Mouse (Mus musculus): Measurements from ENCODE around the gene Gm7879. TPM values are rescaled to one million over a fixed set of nuclear protein-coding genes. Genes with fewer than 3 reads are reported as not detected.

The Gm7879 gene
- polyA plus RNA-seq, 1 experiment from 2014 or later = 0.72 TPM

DNA sequence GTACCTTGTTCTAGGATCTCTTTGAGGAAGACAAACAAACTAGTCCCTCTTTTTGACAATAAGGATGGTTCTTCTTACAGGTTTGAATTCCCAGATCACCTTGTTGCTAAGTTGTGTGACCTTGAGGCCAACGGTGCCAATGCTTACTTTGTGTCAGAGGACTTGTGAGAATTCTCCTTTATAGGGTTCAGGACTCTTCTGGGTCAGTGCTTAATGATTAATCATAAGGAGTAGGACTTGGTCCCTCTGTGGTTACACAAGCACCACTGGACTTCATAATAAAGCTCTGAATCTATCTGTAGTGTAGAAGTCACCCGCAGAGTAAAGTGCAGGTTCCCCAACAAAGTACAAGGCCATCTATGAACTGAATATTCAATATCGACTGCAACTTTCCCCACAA lies 8.3 kb upstream of the Gm7879 start:
- H3K4me3 ChIP-seq (replicated peaks) = no peak overlapping the region
- H3K27me3 ChIP-seq (replicated peaks) = no peaks in the 10 kb centered on the region
- no peak overlapping the region for H3K9ac ChIP-seq (replicated peaks)
- no peak overlapping the region for H3K27ac ChIP-seq (replicated peaks)
- 92% methylated on average over 3 of the region's 3 CpGs for WGBS
- no peak for ATAC-seq (ENCODE audit: low FRiP score)
- no peaks in the 10 kb centered on the region for H3K36me3 ChIP-seq
- H3K4me2 ChIP-seq = no peak overlapping the region
- no peaks in the 10 kb centered on the region for H3K4me1 ChIP-seq
- H3K9me3 ChIP-seq (replicated peaks) = no peaks in the 10 kb centered on the region

DNA sequence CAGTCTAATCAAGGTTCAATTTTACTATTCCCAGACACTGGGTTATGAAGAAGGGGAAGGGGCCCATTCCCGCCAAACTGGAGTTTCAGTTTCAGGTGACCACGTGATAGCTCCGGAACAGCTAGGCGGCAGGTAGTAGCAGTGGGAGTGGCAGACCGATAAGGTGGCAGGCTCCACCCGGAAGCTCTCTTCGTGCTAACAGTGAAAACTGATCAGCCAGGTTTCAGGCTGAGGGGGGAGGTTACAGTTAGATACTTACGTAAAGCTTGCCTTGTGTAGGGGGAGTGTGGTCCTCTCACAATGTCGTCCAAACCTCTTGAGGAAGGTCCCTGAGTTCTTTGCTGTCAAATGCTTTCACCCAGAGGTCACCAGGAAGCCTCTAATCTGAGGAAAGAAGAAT lies 3.7 kb upstream of the Gm7879 start:
- H3K4me2 ChIP-seq = no peak overlapping the region
- no peaks in the 10 kb centered on the region for H3K9me3 ChIP-seq (replicated peaks)
- no peak overlapping the region for H3K27ac ChIP-seq (replicated peaks)
- 70% methylated on average over 9 of the region's 9 CpGs for WGBS
- no peaks in the 10 kb centered on the region for H3K4me1 ChIP-seq
- H3K9ac ChIP-seq (replicated peaks) = no peak overlapping the region
- no peaks in the 10 kb centered on the region for H3K36me3 ChIP-seq
- H3K4me3 ChIP-seq (replicated peaks) = no peak overlapping the region
- no peak for ATAC-seq (ENCODE audit: low FRiP score)
- H3K27me3 ChIP-seq (replicated peaks) = no peaks in the 10 kb centered on the region

DNA sequence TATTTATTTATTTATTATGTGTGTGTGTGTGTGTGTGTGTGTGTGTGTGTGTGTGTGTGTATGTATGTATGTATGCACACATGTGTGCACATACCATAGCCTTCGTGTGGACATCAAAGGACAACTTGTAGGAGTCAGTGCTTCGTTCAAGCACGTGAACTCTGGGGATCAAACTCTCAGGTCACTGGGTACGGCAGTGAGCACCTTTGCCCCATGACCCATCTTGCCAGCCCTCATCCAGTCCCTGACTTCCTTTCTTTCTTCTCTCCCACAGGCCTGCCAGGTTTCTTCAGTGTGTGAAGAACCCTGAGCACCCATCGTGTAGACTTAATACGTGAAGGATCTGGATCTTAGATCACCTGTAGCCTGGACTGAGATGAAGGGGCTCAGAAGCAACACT lies 2.9 kb upstream of the Gm7879 start:
- 94% methylated on average over 6 of the region's 6 CpGs for WGBS
- Histone ChIP-seq H3K4me2 (no peak overlapping the region), H3K27me3 (replicated peaks) (no peaks in the 10 kb centered on the region), H3K9ac (replicated peaks) (no peak overlapping the region), H3K9me3 (replicated peaks) (no peaks in the 10 kb centered on the region), H3K4me1 (no peaks in the 10 kb centered on the region), H3K4me3 (replicated peaks) (no peak overlapping the region), H3K27ac (replicated peaks) (no peak overlapping the region), H3K36me3 (no peaks in the 10 kb centered on the region)
- ATAC-seq (ENCODE audit: low FRiP score) = no peak

DNA sequence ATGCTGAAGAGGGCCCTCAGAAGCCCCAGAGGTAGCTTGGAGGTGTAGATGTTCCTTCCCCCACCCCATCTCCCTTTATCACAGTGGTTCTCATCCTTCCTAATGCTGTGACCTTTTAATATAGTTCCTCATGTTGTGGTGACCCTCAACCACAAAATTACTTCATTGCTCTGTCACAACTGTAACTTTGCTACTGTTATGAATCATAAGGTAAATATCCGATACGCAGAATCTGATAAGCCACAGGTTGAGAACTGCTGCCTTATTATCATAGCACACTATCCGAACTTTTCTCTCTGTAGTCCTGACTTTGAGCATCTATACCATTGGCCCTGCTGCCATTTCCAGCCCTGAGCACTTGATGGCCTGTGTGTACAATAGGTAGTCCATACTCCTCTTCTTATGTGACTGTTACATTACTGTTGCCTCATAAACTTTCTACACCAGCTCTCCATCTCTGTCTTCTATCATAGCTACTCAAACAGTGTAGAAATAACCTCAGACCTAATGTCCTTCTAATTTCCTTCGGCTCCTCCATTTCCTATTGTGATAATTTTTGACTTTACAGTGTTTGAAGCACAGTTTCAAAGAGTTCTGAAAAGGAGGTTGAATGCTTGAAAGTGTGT lies 2.4 kb downstream of the Gm7879 start:
- Histone ChIP-seq H3K4me1 (no peaks in the 10 kb centered on the region), H3K9ac (replicated peaks) (no peak overlapping the region), H3K9me3 (replicated peaks) (no peaks in the 10 kb centered on the region), H3K36me3 (no peaks in the 10 kb centered on the region), H3K27ac (replicated peaks) (no peak overlapping the region), H3K4me2 (no peak overlapping the region), H3K27me3 (replicated peaks) (no peaks in the 10 kb centered on the region), H3K4me3 (replicated peaks) (no peak overlapping the region)
- WGBS = 96% methylated on average over 4 of the region's 4 CpGs
- no peak for ATAC-seq (ENCODE audit: low FRiP score)

DNA sequence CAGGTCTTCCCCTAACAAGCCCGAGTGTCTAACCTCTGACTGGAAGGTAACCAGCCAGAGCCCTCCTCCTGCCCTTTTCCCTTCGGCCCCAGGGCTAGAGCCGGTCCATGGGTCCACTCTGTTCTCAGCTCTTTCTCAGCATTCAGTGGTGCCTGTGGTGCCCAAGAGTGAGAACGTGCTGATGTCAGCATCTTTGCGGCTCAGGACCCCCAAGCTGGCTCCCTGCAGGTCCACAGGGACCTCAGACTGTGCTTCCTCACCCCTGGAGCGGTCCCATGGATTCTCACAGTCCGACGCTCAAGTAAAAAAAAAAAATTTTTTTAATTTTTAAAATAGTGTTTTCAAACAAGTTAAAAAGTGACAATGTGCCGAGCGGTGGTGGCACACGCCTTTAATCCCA lies 8.9 kb downstream of the Gm7879 start:
- 90% methylated on average over 11 of the region's 11 CpGs for WGBS
- Histone ChIP-seq H3K4me3 (replicated peaks) (no peak overlapping the region), H3K4me1 (no peaks in the 10 kb centered on the region), H3K27me3 (replicated peaks) (no peaks in the 10 kb centered on the region), H3K4me2 (no peak overlapping the region), H3K27ac (replicated peaks) (no peak overlapping the region), H3K9ac (replicated peaks) (no peak overlapping the region), H3K9me3 (replicated peaks) (no peaks in the 10 kb centered on the region), H3K36me3 (no peaks in the 10 kb centered on the region)
- ATAC-seq (ENCODE audit: low FRiP score) = no peak

DNA sequence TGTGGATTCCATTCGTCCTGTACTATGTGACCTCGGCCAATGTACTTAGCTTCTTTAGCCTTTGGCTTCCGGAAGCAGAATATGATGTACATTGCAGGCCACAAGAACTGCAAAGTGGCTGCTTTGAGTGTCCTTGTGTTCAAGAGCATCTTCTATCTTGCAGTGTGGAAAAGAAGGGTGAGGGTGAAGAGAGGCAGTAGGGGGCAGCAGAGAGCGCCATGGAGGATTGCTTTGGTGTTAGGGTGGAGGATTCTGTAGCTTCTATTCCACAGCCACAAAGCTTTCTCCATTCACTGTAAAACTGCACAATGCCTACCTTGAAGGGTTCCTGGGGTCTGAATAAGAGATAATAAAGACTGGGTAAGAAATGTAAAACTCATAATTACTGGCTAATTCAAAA lies 11.0 kb downstream of the Gm7879 start:
- no peak overlapping the region for H3K9ac ChIP-seq (replicated peaks)
- H3K36me3 ChIP-seq = no peaks in the 10 kb centered on the region
- 37% methylated on average over 4 of the region's 4 CpGs for WGBS

DNA sequence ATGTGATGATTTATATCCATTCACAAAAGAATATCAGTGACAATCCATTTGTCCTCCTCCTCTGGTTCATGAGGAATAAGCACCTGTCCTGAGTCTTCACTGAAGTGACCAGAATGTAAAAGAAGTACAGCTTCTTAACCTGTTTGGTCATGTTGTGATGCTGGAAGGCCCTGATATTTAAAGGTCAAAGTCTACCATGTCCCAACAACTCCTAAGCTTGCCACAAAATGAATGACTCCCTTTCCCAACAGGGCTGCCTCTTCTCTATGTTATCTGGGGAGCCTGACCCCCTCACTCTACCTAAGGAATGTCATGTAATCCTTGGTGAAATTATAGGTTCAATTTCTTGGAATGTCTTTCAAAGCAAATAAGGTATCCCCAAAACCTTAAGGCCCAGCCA lies 14.8 kb downstream of the Gm7879 start:
- Histone ChIP-seq H3K4me3 (replicated peaks) (no peak overlapping the region), H3K9me3 (replicated peaks) (no peaks in the 10 kb centered on the region), H3K27me3 (replicated peaks) (no peaks in the 10 kb centered on the region), H3K36me3 (no peaks in the 10 kb centered on the region), H3K4me1 (no peaks in the 10 kb centered on the region), H3K27ac (replicated peaks) (no peak overlapping the region), H3K4me2 (no peak overlapping the region), H3K9ac (replicated peaks) (no peak overlapping the region)
- ATAC-seq (ENCODE audit: low FRiP score) = no peak

More for the DNA sequence above, 11.0 kb downstream of the Gm7879 start:
- no peaks in the 10 kb centered on the region for H3K9me3 ChIP-seq (replicated peaks)
- H3K4me2 ChIP-seq = no peak overlapping the region
- no peak for ATAC-seq (ENCODE audit: low FRiP score)
- H3K4me3 ChIP-seq (replicated peaks) = no peak overlapping the region
- H3K27ac ChIP-seq (replicated peaks) = no peak overlapping the region
- H3K4me1 ChIP-seq = no peaks in the 10 kb centered on the region
- H3K27me3 ChIP-seq (replicated peaks) = no peaks in the 10 kb centered on the region

DNA sequence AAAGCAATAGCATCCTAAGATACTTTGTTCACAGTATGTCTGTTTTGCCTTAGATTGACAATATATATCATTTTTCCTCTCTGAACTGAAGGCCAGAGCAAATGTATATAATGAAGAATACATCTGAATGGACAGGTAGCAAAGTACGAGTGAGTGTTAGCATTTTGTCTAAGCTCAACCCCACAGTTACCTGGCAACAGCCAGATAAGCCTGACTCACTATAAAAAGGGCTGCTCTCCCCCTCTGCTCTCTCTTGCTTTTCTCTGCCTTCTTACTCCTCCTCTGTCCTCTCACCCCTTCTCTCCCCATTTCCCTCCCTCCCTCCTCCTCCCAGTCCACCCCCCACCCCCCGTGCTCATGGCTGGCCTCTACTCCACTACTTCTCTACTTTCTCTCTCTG lies 20.3 kb downstream of the Gm7879 start:
- no peak overlapping the region for H3K4me3 ChIP-seq (replicated peaks)
- ATAC-seq (ENCODE audit: low FRiP score) = no peak
- 61% methylated on average over 2 of the region's 2 CpGs for WGBS

DNA sequence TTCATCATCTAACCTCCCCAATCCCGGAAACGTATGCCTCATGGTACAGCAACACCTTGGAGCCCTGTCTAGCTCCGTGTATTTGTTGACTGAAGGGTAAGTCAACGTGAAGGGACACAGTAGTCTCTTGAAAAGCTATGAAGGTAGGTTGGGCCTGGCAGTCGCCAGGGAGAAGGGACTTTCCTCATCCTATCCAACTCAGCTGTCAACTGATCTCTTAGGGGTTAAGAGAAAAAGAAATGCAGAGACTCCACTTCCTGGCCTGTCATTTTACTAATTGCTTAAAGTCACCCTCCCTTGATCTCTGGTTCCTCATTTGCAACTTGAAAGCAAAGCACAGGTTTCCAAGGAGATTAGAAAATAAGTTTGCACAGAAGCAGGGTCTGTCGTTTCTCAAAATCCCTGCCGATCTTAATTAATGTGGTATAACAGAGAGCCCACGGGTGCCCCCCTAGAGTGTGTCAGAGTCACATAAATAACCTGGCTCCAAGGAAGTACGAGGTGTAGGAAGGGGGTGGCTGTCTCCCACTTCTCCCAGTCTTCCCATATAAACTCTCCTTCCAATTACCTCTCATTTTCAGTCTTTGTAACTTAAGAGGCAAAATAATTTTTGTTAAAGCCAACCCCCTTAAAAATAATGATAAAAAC lies 34.5 kb downstream of the Gm7879 start:
- ATAC-seq (ENCODE audit: low FRiP score) = no peak
- WGBS = 33% methylated on average over 9 of the region's 9 CpGs
- no peaks in the 10 kb centered on the region for H3K9me3 ChIP-seq (replicated peaks)
- H3K4me3 ChIP-seq (replicated peaks) = peak overlapping the region; percentile 38
- no peaks in the 10 kb centered on the region for H3K36me3 ChIP-seq
- H3K27ac ChIP-seq (replicated peaks) = no peak overlapping the region
- peak overlapping the region; percentile 82 for H3K4me2 ChIP-seq
- peaks cover 17% of the 10 kb centered on the region for H3K4me1 ChIP-seq
- no peaks in the 10 kb centered on the region for H3K27me3 ChIP-seq (replicated peaks)
- H3K9ac ChIP-seq (replicated peaks) = no peak overlapping the region

More for the DNA sequence above, 20.3 kb downstream of the Gm7879 start:
- Histone ChIP-seq H3K9me3 (replicated peaks) (no peaks in the 10 kb centered on the region), H3K9ac (replicated peaks) (no peak overlapping the region), H3K27ac (replicated peaks) (no peak overlapping the region), H3K4me2 (no peak overlapping the region), H3K27me3 (replicated peaks) (no peaks in the 10 kb centered on the region), H3K36me3 (no peaks in the 10 kb centered on the region), H3K4me1 (no peaks in the 10 kb centered on the region)

DNA sequence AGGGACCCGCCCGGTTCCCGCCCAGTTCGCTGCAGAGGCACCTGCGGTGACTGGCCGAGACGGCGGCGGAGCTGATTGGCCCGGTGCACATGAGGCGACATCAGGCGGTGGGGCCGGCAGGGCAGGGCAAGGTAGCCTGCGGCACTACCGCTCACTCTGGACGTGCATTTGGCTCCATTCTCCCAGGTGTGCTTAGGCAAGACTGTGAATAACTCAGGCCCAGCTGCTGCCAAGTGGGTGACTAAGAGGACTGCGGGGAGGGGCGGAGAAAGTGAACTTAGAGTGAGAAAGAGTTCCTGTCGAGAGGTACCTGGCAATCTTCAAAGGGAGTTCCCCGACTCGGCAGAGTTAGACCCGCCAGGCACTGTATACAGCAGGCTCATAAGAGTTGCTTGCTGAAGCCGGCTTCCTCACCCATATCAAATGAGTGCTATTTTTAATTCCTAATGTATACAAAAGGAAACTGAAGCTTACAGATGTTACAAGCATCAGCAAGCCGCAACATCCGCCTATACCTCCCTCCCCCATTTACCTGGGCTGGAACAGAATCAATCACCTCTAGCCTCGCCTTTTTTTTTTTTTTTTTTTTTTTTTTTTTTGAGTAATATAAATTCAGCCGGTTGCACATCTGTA lies 35.3 kb downstream of the Gm7879 start:
- H3K4me2 ChIP-seq = peak overlapping the region; percentile 82
- no peaks in the 10 kb centered on the region for H3K36me3 ChIP-seq
- no peaks in the 10 kb centered on the region for H3K9me3 ChIP-seq (replicated peaks)
- peaks cover 17% of the 10 kb centered on the region for H3K4me1 ChIP-seq
- no peaks in the 10 kb centered on the region for H3K27me3 ChIP-seq (replicated peaks)
- no peak overlapping the region for H3K27ac ChIP-seq (replicated peaks)
- peak overlapping the region; percentile 38 for H3K4me3 ChIP-seq (replicated peaks)
- peak; percentile 84 for ATAC-seq (ENCODE audit: low FRiP score)
- H3K9ac ChIP-seq (replicated peaks) = no peak overlapping the region
- 3% methylated on average over 27 of the region's 27 CpGs for WGBS

DNA sequence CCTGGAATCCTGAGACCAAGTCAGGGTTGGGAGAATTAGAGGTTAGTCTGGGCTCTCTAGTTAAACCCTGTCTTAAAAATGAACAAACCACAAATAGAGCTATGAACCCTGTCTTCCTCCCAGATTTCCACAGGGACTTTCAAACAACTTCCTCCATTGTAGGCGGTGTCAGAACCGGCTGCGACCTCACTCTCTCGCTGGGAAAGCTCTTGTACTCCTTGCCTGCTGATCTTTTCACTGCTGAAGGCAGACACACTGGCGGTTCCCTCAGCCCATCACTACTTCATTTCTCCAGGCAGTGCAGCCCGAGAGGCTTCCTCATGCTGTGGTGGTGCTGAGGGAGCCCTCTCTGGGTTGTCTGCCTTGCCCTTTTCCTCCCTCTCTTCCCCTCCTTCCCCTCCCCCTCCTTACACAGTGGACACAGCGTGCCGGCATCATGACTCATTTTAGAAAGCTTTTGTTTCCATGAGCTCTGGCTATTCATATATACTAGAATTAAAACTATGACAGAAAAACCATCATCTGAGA lies 35.9 kb downstream of the Gm7879 start:
- ATAC-seq (ENCODE audit: low FRiP score) = peak; percentile 40; the same call in 1 of the 2 replicates
- no peak overlapping the region for H3K9ac ChIP-seq (replicated peaks)

DNA sequence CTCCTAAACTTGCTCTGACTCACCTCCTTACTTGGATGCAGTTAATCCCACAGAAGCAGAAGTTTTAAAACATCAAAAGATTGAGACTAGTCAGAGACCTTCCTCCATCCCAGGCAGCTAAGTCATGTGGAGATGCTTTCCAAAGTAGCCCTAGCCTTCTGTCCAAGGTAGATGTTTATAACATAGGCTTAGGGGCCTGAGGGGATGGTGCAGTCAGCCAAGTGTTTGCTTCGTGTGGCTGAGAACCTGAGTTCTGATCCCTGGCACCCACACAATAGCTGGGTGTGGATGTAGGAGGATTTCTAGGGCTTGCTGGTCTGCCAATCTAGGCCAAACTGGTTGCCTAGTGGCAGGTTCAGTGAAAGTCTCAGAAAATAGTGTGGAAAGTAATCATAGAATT lies 40.3 kb downstream of the Gm7879 start:
- WGBS = 70% methylated on average over 1 of the region's 1 CpGs
- H3K9me3 ChIP-seq (replicated peaks) = no peaks in the 10 kb centered on the region
- no peak overlapping the region for H3K4me2 ChIP-seq
- peaks cover 7% of the 10 kb centered on the region for H3K4me1 ChIP-seq
- H3K9ac ChIP-seq (replicated peaks) = no peak overlapping the region
- no peaks in the 10 kb centered on the region for H3K27me3 ChIP-seq (replicated peaks)
- H3K4me3 ChIP-seq (replicated peaks) = no peak overlapping the region
- H3K27ac ChIP-seq (replicated peaks) = no peak overlapping the region
- ATAC-seq (ENCODE audit: low FRiP score) = no peak
- no peaks in the 10 kb centered on the region for H3K36me3 ChIP-seq

More for the DNA sequence above, 35.9 kb downstream of the Gm7879 start:
- Histone ChIP-seq H3K4me2 (peak overlapping the region; percentile 82), H3K36me3 (no peaks in the 10 kb centered on the region), H3K4me3 (replicated peaks) (0 out of 2 replicates have a peak overlapping the region, but pooled peaks have one; percentile 38), H3K4me1 (peaks cover 17% of the 10 kb centered on the region), H3K9me3 (replicated peaks) (no peaks in the 10 kb centered on the region), H3K27me3 (replicated peaks) (no peaks in the 10 kb centered on the region), H3K27ac (replicated peaks) (no peak overlapping the region)
- WGBS = 4% methylated on average over 8 of the region's 8 CpGs

Measured in neural tube, embryonic 15.5 days (tissue).